Mouse (Mus musculus): ENCODE data around the gene Nhej1. TPM values are rescaled to one million over a fixed set of nuclear protein-coding genes. Genes with fewer than 3 reads are reported as not detected.
A peak's percentile ranks its signal among the peaks of the same experiment; 100 is the strongest.

Gene Nhej1
- polyA plus RNA-seq, 1 experiment from 2014 or later = 8.4 TPM

GRCm38 (mm10) chr1:74964494-74965215 lies 160.3 kb downstream of the Nhej1 start:
- peak; percentile 48; the same call in 1 of the 2 replicates for ATAC-seq
- H3K4me3 ChIP-seq = peak overlapping the region; percentile 5; the same call in 1 of the 2 replicates
- no peaks in the 10 kb centered on the region for H3K9me3 ChIP-seq (replicated peaks)
- H3K36me3 ChIP-seq (ENCODE audit: poor library complexity, severe bottlenecking) = no peaks in the 10 kb centered on the region
- no peak overlapping the region for H3K27ac ChIP-seq
- H3K9ac ChIP-seq = peak overlapping the region; percentile 31; the same call in 1 of the 2 replicates
- H3K27me3 ChIP-seq = no peaks in the 10 kb centered on the region
- H3K4me1 ChIP-seq = peaks cover 8% of the 10 kb centered on the region
- WGBS = 15% methylated on average over 16 of the region's 16 CpGs
- peak overlapping the region; percentile 48 for H3K4me2 ChIP-seq

- H3K9ac ChIP-seq = no peak overlapping the region
- no peaks in the 10 kb centered on the region for H3K9me3 ChIP-seq (replicated peaks)
- 85% methylated on average over 5 of the region's 5 CpGs for WGBS
- no peaks in the 10 kb centered on the region for H3K36me3 ChIP-seq (ENCODE audit: poor library complexity, severe bottlenecking)
- no peak for ATAC-seq
- no peak overlapping the region for H3K27ac ChIP-seq
- 0 out of 2 replicates have a peak, but pooled peaks cover 9% of the 10 kb centered on the region for H3K27me3 ChIP-seq
- H3K4me2 ChIP-seq = no peak overlapping the region
- no peak overlapping the region for H3K4me3 ChIP-seq
- peaks cover 8% of the 10 kb centered on the region for H3K4me1 ChIP-seq
Observed at GRCm38 (mm10) chr1:74962853-74963227, 162.2 kb downstream of the Nhej1 start.

GRCm38 (mm10) chr1:74962126-74962852 lies 162.7 kb downstream of the Nhej1 start:
- Histone ChIP-seq H3K9ac (no peak overlapping the region), H3K9me3 (replicated peaks) (no peaks in the 10 kb centered on the region), H3K27me3 (0 out of 2 replicates have a peak, but pooled peaks cover 15% of the 10 kb centered on the region), H3K36me3 (ENCODE audit: poor library complexity, severe bottlenecking) (no peaks in the 10 kb centered on the region), H3K27ac (no peak overlapping the region), H3K4me2 (no peak overlapping the region), H3K4me3 (no peak overlapping the region), H3K4me1 (peaks cover 8% of the 10 kb centered on the region)
- 67% methylated on average over 5 of the region's 5 CpGs for WGBS
- ATAC-seq = no peak

GRCm38 (mm10) chr1:74961722-74962121 lies 163.3 kb downstream of the Nhej1 start:
- Histone ChIP-seq H3K36me3 (ENCODE audit: poor library complexity, severe bottlenecking) (no peaks in the 10 kb centered on the region), H3K4me2 (no peak overlapping the region), H3K27ac (no peak overlapping the region), H3K4me1 (peaks cover 8% of the 10 kb centered on the region), H3K4me3 (no peak overlapping the region), H3K9ac (no peak overlapping the region), H3K9me3 (replicated peaks) (no peaks in the 10 kb centered on the region), H3K27me3 (peaks cover 19% of the 10 kb centered on the region)
- no peak for ATAC-seq
- 86% methylated on average over 7 of the region's 7 CpGs for WGBS

GRCm38 (mm10) chr1:74960059-74960458 lies 164.9 kb downstream of the Nhej1 start:
- no peak for ATAC-seq
- Histone ChIP-seq H3K4me3 (no peak overlapping the region), H3K27me3 (peaks cover 31% of the 10 kb centered on the region), H3K27ac (no peak overlapping the region), H3K9me3 (replicated peaks) (no peaks in the 10 kb centered on the region), H3K4me2 (no peak overlapping the region), H3K4me1 (peaks cover 5% of the 10 kb centered on the region), H3K9ac (no peak overlapping the region), H3K36me3 (ENCODE audit: poor library complexity, severe bottlenecking) (no peaks in the 10 kb centered on the region)
- WGBS = 93% methylated on average over 7 of the region's 7 CpGs

GRCm38 (mm10) chr1:74951556-74952210 lies 173.3 kb downstream of the Nhej1 start, which contains the start of gene Ihh:
Gene Ihh (minus strand): TSS chr1:74951672.
- peak within 1 kb of the TSS; percentile 63 for H3K4me2 ChIP-seq
- H3K27me3 ChIP-seq = peaks cover 94% of the 10 kb centered on the region
- H3K36me3 ChIP-seq (ENCODE audit: poor library complexity, severe bottlenecking) = no peaks in the 10 kb centered on the region
- H3K9me3 ChIP-seq (replicated peaks) = no peaks in the 10 kb centered on the region
- H3K4me3 ChIP-seq = peak within 1 kb of the TSS; percentile 35
- ATAC-seq = 0 out of 2 replicates have a peak, but pooled peaks have one; percentile 24
- no peak within 1 kb of the TSS for H3K27ac ChIP-seq
- peak within 1 kb of the TSS; percentile 45 for H3K9ac ChIP-seq
- peaks cover 38% of the 10 kb centered on the region for H3K4me1 ChIP-seq
- 1% methylated on average over 54 of the region's 55 CpGs for WGBS

- Histone ChIP-seq H3K4me3 (peak overlapping the region; percentile 35), H3K4me1 (peaks cover 38% of the 10 kb centered on the region), H3K27ac (no peak overlapping the region), H3K9me3 (replicated peaks) (no peaks in the 10 kb centered on the region), H3K27me3 (peaks cover 97% of the 10 kb centered on the region), H3K36me3 (ENCODE audit: poor library complexity, severe bottlenecking) (no peaks in the 10 kb centered on the region), H3K9ac (peak overlapping the region; percentile 45), H3K4me2 (peak overlapping the region; percentile 63)
- under 1% methylated on average over 68 of the region's 84 CpGs for WGBS
- ATAC-seq = 0 out of 2 replicates have a peak, but pooled peaks have one; percentile 27
Observed at GRCm38 (mm10) chr1:74950576-74951490, 174.2 kb downstream of the Nhej1 start.

- Histone ChIP-seq H3K36me3 (ENCODE audit: poor library complexity, severe bottlenecking) (no peaks in the 10 kb centered on the region), H3K9me3 (replicated peaks) (no peaks in the 10 kb centered on the region), H3K9ac (no peak overlapping the region), H3K4me2 (peak overlapping the region; percentile 63; the same call in 1 of the 2 replicates), H3K4me1 (peaks cover 38% of the 10 kb centered on the region), H3K4me3 (no peak overlapping the region; the same call in 1 of the 2 replicates), H3K27me3 (peaks cover 99% of the 10 kb centered on the region), H3K27ac (no peak overlapping the region)
- WGBS = 2% methylated on average over 16 of the region's 16 CpGs
- ATAC-seq = no peak
Observed at GRCm38 (mm10) chr1:74950066-74950465, 174.9 kb downstream of the Nhej1 start.

- Histone ChIP-seq H3K36me3 (ENCODE audit: poor library complexity, severe bottlenecking) (no peaks in the 10 kb centered on the region), H3K4me2 (no peak overlapping the region), H3K4me1 (peaks cover 38% of the 10 kb centered on the region), H3K9me3 (replicated peaks) (no peaks in the 10 kb centered on the region), H3K4me3 (no peak overlapping the region), H3K27ac (no peak overlapping the region), H3K27me3 (peaks cover 99% of the 10 kb centered on the region), H3K9ac (no peak overlapping the region)
- 3% methylated on average over 24 of the region's 24 CpGs for WGBS
- no peak for ATAC-seq
Observed at GRCm38 (mm10) chr1:74949666-74950050, 175.3 kb downstream of the Nhej1 start.

- Histone ChIP-seq H3K4me2 (peak overlapping the region; percentile 60), H3K4me1 (peaks cover 38% of the 10 kb centered on the region), H3K27me3 (peaks cover 98% of the 10 kb centered on the region), H3K36me3 (ENCODE audit: poor library complexity, severe bottlenecking) (no peaks in the 10 kb centered on the region), H3K9ac (no peak overlapping the region), H3K4me3 (0 out of 2 replicates have a peak overlapping the region, but pooled peaks have one; percentile 26), H3K9me3 (replicated peaks) (no peaks in the 10 kb centered on the region), H3K27ac (no peak overlapping the region)
- WGBS = 1% methylated on average over 20 of the region's 20 CpGs
- no peak; the same call in 1 of the 2 replicates for ATAC-seq
Observed at GRCm38 (mm10) chr1:74948784-74949665, 176.0 kb downstream of the Nhej1 start.

Measured in forebrain, embryonic 13.5 days (tissue).